Mouse (Mus musculus): Measurements from ENCODE around the gene Ttl. TPM values are rescaled to one million over a fixed set of nuclear protein-coding genes. Genes with fewer than 3 reads are reported as not detected.

Gene Ttl
- total RNA-seq, 4 experiments from 2014 or later, result 32.4 to 37.3 (median 35.4) TPM

DNA sequence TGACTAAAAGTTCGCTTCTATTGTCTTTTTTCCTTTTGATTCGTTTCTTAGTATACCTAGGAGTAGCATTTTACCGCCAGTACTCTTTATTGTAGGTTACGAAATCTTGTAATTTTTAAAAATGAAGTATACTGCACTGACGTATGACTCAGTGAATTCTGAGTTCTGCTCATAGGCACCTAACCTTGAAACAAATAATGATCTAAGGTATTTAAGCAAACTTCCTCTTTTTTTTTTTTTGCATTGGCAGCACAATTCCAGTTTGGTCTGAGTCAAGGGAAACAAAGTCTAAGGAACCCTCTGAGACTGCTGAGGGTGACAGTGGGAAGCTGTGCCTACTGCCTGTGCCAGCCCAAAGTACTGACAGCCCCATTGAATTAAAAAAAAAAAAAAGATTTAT lies 17.8 kb downstream of the Ttl start:
- no peak for DNase-seq (ENCODE audit: low spot score in 2 of 2)

DNA sequence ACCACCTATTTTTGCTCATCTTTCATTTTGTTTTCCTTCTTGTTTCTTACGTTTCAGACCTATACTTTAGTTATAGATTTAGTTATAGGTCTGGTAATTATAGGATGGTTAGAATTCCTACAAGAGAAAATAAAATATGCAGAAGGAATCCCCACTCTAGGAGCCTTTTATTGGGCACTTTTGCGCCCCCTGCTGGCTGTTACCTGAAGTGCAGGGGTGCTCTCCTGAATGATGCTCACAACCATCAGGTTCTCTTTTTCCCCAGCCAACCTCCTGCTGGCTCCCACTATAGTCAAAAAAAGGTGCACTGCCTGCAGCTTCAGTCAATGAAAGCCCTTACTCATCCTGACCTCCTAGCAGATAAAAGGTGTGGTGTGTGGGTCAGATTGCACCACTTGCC lies 19.2 kb downstream of the Ttl start:
- no peak for DNase-seq (ENCODE audit: low spot score in 2 of 2)

DNA sequence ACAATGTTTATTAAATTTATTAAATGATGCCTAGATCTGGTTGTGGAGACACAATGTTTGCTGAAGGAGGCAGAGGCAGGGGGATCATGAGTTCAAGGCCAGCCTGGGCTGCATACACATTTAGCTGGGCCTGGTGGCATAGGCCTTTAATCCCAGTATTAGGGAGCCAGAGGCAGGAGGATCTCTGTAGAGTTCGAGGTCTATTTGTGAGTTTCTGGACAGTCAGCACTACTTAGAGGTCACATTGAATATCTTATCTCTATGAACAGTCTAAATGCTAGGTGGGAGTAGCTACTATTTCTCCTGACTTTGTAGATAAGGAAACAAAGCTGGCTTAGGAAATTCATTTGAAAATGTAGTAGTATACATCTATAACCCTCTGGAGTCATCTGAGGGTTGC lies 21.8 kb downstream of the Ttl start:
- DNase-seq (ENCODE audit: low spot score in 2 of 2), result no peak

DNA sequence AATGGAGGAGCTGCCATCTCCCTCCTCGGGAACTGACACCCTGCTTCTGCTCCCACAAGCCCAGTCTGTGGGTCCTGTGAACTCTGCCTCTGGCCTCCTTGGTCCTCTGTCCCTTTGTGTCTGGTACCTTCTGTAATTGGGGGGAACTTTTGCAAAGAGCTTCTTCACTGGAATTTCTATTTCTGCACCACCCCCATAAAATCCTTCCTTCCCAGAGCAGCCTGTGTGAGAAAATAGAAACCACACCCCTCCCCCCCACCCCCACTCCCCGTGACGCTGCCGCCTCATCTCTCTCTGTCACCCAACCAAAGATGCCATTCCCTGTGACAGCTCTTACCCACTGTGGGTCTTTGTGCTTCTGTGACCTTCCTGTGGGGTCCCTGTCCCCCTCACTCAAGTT lies 24.6 kb downstream of the Ttl start:
- no peak for DNase-seq (ENCODE audit: low spot score in 2 of 2)

DNA sequence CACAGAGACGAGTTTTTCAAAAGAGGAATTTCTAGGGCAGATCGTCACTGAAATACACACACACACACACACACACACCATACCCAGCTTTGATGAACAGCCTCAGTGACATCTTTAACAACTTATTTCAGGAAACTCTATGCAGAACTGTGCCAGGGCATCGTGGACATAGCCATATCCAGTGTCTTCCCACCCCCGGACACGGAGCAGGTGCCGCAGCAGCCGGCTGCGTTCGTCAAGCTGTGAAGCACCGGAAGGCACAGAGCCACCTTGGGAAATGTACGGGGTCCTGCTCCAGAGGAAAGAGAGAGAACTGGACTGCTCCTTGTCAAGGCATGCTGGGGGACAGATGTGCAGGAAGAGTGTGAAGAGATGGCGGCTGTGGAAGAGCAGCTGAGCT lies 27.1 kb downstream of the Ttl start:
- no peak for DNase-seq (ENCODE audit: low spot score in 2 of 2)

DNA sequence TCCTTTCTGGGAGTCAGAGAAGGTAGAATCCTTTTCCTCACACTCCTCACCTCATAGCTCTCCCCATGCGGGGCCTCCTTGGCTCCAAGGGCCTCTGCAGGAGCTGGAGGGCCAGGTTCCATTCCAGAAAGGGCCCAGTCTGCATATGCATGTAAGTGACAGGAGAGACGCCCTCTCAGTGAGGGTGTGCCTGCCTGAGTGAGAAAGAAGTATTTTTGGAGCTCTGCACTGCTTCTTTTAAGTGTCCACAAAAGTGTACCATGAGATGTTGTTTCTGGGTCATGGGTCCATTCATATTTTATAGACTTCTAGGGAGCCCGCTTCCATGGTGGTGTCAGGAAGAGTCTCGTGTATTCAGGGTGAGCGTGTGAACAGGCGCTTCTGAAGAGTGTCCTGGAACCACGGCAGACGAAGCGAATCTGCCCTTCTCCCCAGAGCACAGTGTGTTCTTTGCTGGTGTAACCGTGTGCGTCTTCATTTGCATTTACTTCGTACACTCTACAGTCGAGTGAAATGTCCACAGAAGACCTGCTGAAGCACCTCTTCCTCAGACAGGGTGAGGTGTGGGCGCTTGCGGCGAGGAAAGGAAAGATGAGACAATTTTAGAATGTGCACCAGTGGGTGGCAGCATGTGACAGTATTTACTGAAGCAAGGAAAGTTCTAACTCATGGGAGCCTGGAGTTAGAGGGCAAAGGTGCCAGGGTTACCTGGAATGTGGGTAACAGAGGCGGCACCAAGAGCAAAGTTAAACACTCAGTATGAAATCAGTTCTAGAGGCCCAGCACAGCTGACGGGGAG lies 28.4 kb downstream of the Ttl start:
- peak in 1 of 2 experiments; percentile 33 for DNase-seq (ENCODE audit: low spot score in 2 of 2)

DNA sequence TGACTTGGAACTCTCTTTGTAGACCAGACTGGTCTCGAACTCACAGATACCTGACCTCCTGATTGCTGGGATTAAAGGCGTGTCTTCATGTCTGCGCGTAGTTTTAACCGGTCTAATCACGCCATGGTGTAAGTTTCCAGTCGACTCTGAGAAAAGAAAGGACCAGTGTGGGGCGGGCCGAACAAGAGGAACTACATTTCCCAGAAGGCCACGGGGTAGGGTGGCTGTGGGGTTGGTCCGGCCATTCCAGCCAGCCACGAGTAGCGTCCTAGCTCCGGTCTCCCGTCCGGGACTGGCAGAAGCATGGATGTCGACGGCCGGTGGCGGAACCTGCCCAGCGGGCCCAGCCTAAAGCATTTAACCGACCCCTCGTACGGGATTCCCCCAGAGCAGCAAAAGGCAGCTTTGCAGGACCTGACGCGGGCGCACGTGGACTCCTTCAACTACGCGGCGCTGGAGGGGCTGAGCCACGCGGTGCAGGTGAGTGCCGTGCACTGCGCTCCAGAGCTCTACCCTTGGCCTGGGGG lies 35.1 kb downstream of the Ttl start, which contains the start of gene Polr1b:
Polr1b (plus strand) TSS at position 212 of the 527 bp plus-strand sequence.
- peak; percentile 92 to 94 for DNase-seq (ENCODE audit: low spot score in 2 of 2)

DNA sequence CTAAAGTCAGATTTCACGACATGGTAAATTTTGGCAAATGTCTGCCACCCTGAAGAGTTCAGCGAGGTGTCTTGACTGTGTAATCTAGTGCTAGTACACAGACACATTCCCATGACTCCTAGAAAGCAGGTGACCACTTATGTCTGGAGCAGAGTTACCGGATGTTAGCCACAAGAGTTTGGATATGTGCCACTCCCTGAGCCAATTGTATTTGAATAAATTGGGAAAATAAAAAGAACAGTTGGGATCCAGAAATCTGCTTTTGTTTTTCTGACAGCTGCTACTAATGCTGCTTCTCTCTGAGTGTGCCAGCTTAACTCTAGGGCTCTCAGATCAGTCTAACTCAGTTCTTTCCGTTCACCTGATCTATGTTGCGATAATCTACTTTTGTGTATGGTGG lies 47.2 kb downstream of the Ttl start:
- no peak for DNase-seq (ENCODE audit: low spot score in 2 of 2)

DNA sequence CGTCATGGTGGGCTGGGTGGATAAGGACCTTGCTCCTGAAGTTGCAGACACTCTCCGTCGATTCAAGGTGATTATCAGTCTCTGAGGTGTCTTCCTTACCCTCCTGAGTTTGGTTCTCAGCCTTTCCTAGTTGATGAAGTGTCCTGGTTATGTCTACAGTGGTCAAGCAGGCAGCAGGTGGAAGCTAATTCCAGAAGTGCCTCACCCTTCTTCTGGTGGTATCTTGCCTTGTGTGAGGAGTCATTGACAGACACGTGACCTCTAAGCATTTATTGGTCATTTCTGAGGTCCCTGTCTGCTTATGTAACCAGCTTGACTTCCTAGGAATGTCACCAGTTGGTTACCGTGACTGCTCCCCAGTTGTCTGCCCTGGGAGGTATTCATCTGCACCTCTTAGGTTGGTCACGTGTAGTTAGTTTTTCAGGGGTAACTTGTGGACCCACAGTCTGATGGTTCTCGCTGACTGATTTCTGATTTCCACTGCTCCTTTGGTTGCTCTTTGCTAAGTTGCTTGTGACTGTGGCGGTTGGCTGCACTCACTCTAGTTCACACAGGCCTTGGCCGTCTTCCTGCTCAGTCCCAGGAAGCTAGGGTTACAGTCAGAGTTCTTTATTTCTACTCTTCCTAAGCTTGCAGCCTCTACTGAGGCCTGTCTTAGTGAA lies 50.1 kb downstream of the Ttl start:
- no peak for DNase-seq (ENCODE audit: low spot score in 2 of 2)

DNA sequence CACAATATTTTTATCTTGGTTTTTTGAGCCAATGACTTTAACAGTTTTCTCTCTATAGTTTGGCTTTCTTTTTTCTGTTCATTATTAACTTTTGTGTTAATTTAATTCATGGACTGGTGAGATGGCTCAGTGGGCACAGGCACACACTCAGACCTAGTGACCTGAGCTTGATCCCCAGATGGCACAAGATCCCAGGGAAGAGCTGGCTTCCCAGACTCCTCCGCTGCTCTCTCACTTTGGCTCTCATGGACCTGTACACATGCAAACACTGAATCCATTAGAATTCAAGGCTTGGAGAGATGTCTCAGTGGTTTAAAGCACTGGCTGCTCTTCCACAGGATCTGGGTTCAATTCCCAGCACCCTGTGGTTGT lies 50.6 kb downstream of the Ttl start:
- no peak for DNase-seq (ENCODE audit: low spot score in 2 of 2)

DNA sequence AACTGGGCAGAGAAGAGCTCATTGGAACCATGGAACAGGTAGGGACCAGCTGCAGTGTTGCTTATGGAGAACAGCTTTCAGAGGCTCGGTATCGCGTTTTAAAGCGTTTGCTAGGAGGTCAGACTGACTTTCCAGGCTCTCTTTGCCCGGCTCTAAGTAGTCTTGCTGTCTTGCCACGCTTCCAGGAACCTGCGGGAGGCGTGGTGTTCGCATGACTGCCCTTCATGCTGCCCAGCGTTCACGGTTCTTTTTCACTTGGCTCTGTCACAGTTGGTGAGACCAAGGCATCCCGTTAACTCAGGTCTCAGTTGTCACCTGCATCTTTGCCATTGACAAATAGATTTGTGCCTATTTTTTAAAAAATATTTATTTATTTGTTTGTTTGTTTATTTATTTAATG lies 52.3 kb downstream of the Ttl start:
- DNase-seq (ENCODE audit: low spot score in 2 of 2), result no peak

DNA sequence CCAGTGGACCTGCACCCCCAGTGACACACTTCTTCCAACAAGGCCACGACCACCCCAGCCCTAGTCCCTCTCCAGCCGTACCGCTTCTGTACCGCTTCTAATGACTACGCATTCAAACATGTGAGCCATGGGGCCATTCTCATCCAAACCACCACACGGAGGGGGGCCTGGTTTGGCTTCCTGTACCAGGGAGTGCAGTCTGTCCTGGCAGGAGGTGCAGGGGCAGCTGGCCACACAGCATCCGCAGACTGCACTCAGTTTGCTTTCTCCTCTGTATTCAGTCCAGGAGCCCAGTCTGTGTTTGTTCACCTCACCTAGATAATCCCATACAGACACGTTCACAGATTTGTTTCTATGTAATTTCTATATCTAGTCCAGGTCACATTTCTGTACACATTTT lies 56.2 kb downstream of the Ttl start:
- no peak for DNase-seq (ENCODE audit: low spot score in 2 of 2)

DNA sequence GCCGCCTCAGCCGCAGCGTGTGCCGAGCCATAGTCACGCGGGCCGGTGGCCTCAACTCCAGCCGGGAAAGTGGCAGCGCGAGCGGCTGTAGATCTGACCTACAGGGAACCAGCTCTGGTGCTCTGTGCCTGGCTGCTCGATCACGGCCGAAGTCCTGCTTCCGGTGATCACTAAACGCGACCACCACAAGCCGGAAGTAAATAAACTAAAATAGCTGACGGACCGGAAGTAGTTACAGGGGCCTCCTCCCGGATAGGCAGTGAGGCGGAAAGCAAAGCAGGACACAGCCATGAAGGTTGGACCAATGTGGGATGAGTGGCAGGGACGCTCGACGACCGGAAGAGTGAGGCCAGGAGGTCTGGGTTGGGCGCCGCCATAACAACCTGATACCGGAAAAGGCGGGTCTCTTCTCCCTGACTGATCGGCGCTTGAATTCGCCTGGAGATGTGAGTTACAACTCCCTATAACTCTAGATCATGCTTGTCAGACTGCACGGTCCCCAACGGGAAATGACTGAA lies 63.7 kb downstream of the Ttl start, which contains the start of gene Chchd5:
Chchd5 (plus strand) TSS at position 289 of the 518 bp plus-strand sequence.
- peak; percentile 96 to 98 for DNase-seq (ENCODE audit: low spot score in 2 of 2)

DNA sequence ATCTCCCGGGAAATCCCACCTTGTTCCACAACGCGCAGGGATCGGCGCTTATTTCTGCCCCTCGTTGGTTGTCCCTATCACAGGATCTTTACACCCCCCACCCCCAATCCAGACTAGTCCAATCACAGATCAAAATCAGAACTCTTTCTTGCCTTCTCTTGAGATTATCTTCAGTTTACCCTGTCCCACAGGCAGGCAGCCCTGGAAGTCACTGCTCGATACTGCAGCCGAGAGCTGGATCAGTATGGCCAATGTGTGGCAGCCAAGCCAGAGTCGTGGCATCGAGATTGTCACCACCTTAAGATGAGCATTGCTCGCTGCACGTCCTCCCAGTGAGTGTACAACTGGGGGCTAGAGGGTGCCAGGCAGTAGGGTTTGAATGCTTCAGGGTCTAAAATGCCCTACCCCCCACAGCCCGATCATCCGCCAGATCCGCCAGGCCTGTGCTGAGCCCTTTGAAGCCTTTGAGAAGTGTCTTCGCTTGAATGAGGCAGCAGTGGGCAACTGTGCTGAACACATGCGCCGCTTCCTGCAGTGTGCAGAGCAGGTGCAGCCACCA lies 64.3 kb downstream of the Ttl start:
- DNase-seq (ENCODE audit: low spot score in 2 of 2), result no peak

DNA sequence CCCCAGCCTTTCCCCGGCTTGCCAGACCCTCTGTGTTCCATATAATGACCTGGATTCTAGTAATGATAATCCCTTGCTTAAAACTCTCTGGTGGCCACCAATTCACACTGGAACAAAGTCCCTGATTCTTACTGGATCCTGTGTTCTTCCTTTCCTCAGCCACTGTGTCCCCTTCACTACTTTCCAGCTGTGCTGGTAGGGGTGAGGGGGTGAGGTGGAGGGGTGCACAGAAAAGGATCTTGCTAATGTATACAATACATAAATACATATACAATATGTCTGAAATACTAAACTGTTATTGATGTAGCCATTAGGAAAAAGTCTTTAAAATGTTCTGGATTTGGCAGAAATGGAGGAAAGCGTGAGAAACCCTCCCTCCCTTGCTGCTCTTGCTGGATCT lies 65.0 kb downstream of the Ttl start:
- no peak for DNase-seq (ENCODE audit: low spot score in 2 of 2)

DNA sequence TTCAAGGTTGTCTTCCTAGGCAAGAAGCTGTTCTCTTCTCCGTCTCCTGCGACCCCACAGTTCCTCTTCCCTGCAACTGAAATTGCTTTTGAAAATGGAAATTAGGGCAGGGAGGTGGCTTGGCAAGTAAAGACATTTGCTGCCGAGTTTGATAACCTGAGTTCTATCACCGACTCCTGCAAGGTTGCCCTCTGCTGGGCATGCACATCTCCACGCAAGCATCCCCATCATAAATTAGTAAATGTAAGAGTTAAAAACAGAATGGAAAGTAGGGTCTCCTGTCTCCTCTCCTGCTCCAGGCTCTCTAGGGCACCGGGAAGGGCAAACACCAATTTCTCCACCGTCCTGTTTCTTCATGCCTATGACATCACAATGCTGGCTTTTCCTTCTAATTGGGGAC lies 66.5 kb downstream of the Ttl start:
- no peak for DNase-seq (ENCODE audit: low spot score in 2 of 2)

DNA sequence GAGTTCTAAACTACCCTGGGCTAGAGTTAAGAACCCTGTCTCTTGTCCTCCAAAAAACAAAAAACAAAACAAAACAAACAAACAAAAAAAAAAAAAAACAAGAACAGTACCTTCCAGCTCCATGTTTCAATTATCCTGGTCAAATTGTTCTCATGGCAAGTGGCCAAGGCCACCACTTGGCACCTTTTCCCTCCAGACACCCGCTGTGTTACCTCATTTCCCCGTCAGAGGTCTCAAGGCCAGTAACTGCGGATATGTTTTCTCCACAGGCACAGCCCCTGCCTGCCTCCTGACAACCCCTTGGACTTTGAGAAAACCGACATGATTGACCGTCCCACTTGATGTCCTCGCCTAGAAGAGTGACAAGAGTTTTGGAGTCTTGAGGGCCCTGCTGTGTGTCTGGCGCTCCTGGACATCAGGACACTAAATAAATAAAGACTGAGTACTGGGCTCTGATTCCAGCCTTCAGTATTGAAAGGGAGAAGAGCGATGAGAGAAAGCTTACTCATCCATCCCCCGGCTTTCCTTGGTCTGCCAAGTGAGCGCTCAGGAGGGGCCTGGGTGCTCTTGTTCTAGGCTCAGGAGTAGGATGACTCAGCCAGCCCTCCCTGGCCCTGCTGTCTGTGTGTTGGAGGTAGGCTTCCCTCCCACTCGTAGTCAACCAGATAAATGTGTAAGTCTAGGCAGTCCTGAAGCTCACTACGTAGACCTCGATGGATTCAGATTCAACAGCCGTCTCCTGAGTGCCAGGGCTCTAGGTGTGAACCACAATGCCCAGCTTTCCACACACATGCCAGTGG lies 67.5 kb downstream of the Ttl start:
- DNase-seq (ENCODE audit: low spot score in 2 of 2), result peak; percentile 69 to 75

DNA sequence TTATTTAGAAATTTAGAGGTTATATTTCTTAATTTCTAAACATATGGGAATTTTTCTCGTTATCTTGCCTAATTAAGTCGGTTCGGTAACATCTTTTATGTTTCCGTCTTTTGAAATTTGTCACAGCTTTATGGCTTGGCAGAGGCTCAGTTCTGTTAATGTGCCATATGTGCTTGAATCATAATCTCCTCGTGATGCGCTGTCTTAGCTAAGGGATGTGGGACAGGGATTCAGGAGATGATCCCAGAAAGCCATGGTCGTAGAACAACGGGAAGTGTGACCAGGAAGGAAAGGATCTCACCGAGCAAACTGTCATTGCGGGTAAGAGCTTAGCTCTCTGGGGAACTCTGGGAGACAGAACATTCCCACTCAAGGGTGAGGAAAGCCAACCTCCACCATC lies 74.2 kb downstream of the Ttl start:
- DNase-seq (ENCODE audit: low spot score in 2 of 2), result peak; percentile 64 to 68

Measured in layer of hippocampus, adult 8-10 months (tissue).